Mouse (Mus musculus) ES-Bruce4 (cell line): ENCODE data around the gene Smagp. TPM values are rescaled to one million over a fixed set of nuclear protein-coding genes. Genes with fewer than 3 reads are reported as not detected.

ENCODE experiments used
- H3K27ac ChIP-seq: 2 replicates; pipeline ENCODE4 v1.5.1; 2012; ENCODE audit warnings: low read length, inconsistent platforms; ENCODE audit not compliant: insufficient read depth
- H3K27me3 ChIP-seq: 2 replicates; pipeline ENCODE4 v1.6.1; 2012; ENCODE audit warnings: mild to moderate bottlenecking, low read length, inconsistent platforms; ENCODE audit not compliant: control insufficient read depth, poor library complexity, insufficient read depth, severe bottlenecking
- H3K36me3 ChIP-seq: 2 replicates; pipeline ENCODE4 v1.6.1; 2012; ENCODE audit warnings: inconsistent platforms, mild to moderate bottlenecking, low read length, moderate library complexity; ENCODE audit not compliant: control insufficient read depth, poor library complexity, insufficient read depth, severe bottlenecking
- H3K4me1 ChIP-seq: one replicate; pipeline ENCODE4 v1.8.1; 2011; ENCODE audit warnings: low read length; ENCODE audit not compliant: control insufficient read depth, insufficient read depth
- H3K4me3 ChIP-seq: 2 replicates; pipeline ENCODE4 v1.5.1; 2011; ENCODE audit warnings: low read depth, mild to moderate bottlenecking, low read length
- H3K9ac ChIP-seq: 2 replicates; pipeline ENCODE4 v1.6.1; 2012; ENCODE audit warnings: low read depth, mild to moderate bottlenecking, inconsistent platforms; ENCODE audit not compliant: poor library complexity, severe bottlenecking
- H3K9me3 ChIP-seq: replicated peaks from 2 replicates; pipeline ENCODE4 v1.6.1; 2012; ENCODE audit warnings: mild to moderate bottlenecking, low read length, inconsistent platforms; ENCODE audit not compliant: control insufficient read depth, poor library complexity, insufficient read depth, severe bottlenecking
- CTCF ChIP-seq: IDR thresholded peaks from one replicate; pipeline ENCODE4 v1.8.1; 2011; ENCODE audit warnings: low read depth, low read length
- EP300 ChIP-seq: IDR thresholded peaks from 2 replicates; pipeline ENCODE4 v1.6.1; 2011; ENCODE audit warnings: low read depth, low read length; ENCODE audit not compliant: insufficient read depth
- POLR2A ChIP-seq: IDR thresholded peaks from one replicate; pipeline ENCODE4 v1.8.1; 2011; ENCODE audit warnings: low read length; ENCODE audit not compliant: insufficient read depth
- polyA plus RNA-seq: library from polyadenylated mRNA; stranded (reverse); fragments of >200 nt; gene quantifications from 2 replicates; pipeline ENCODE4 v1.2.4, GENCODE M21; 2011; ENCODE audit warnings: low read depth; ENCODE audit not compliant: missing spikeins, insufficient read depth, insufficient read length

The Smagp gene
- 36.6 and 45.6 TPM in 2 replicates for polyA plus RNA-seq

GRCm38 (mm10) chr15:100636700-100637501, at the start of gene Smagp:
Gene Smagp (minus strand): TSS chr15:100636940.
- H3K4me1 ChIP-seq = peaks cover 10% of the 10 kb centered on the region
- peak within 1 kb of the TSS; percentile 60 for H3K27ac ChIP-seq
- TF ChIP-seq EP300 (no peak), POLR2A (no peak), CTCF (no peak)

GRCm38 (mm10) chr15:100686434-100686833, 49.7 kb upstream of the Smagp start:
- Histone ChIP-seq H3K4me1 (no peaks in the 10 kb centered on the region), H3K36me3 (no peaks in the 10 kb centered on the region), H3K27me3 (no peaks in the 10 kb centered on the region), H3K27ac (no peak overlapping the region), H3K4me3 (no peak overlapping the region), H3K9ac (no peak overlapping the region), H3K9me3 (peaks cover 10% of the 10 kb centered on the region)
- TF ChIP-seq CTCF (no peak), EP300 (no peak), POLR2A (no peak)

More at GRCm38 (mm10) chr15:100636700-100637501, at the start of gene Smagp:
- Histone ChIP-seq H3K4me3 (peak within 1 kb of the TSS; percentile 67), H3K36me3 (no peaks in the 10 kb centered on the region), H3K27me3 (no peaks in the 10 kb centered on the region), H3K9ac (peak within 1 kb of the TSS; percentile 94), H3K9me3 (no peaks in the 10 kb centered on the region)

- TF ChIP-seq EP300 = no peak
- TF ChIP-seq POLR2A = no peak
- TF ChIP-seq CTCF = no peak
- Histone ChIP-seq H3K9me3 (peaks cover 8% of the 10 kb centered on the region), H3K4me1 (no peaks in the 10 kb centered on the region)
Observed at GRCm38 (mm10) chr15:100685849-100686248, 49.1 kb upstream of the Smagp start.

GRCm38 (mm10) chr15:100685255-100685654, 48.5 kb upstream of the Smagp start:
- Histone ChIP-seq H3K36me3 (no peaks in the 10 kb centered on the region), H3K4me3 (peak overlapping the region; percentile 46)
- TF ChIP-seq EP300 (no peak), CTCF (no peak), POLR2A (no peak)

More at GRCm38 (mm10) chr15:100685849-100686248, 49.1 kb upstream of the Smagp start:
- Histone ChIP-seq H3K36me3 (no peaks in the 10 kb centered on the region), H3K9ac (no peak overlapping the region), H3K4me3 (no peak overlapping the region), H3K27ac (no peak overlapping the region), H3K27me3 (no peaks in the 10 kb centered on the region)

GRCm38 (mm10) chr15:100684450-100684849, 47.7 kb upstream of the Smagp start:
- no peaks in the 10 kb centered on the region for H3K4me1 ChIP-seq
- no peaks in the 10 kb centered on the region for H3K36me3 ChIP-seq
- no peak overlapping the region for H3K9ac ChIP-seq
- TF ChIP-seq EP300 = no peak
- no peak for TF ChIP-seq POLR2A
- TF ChIP-seq CTCF = no peak
- H3K27ac ChIP-seq = no peak overlapping the region
- no peaks in the 10 kb centered on the region for H3K27me3 ChIP-seq
- no peaks in the 10 kb centered on the region for H3K9me3 ChIP-seq
- peak overlapping the region; percentile 46 for H3K4me3 ChIP-seq

More at GRCm38 (mm10) chr15:100685255-100685654, 48.5 kb upstream of the Smagp start:
- Histone ChIP-seq H3K4me1 (no peaks in the 10 kb centered on the region), H3K9ac (no peak overlapping the region), H3K9me3 (peaks cover 3% of the 10 kb centered on the region), H3K27ac (no peak overlapping the region), H3K27me3 (no peaks in the 10 kb centered on the region)

GRCm38 (mm10) chr15:100683041-100683440, 46.3 kb upstream of the Smagp start:
- no peak overlapping the region for H3K4me3 ChIP-seq
- H3K27me3 ChIP-seq = no peaks in the 10 kb centered on the region
- H3K36me3 ChIP-seq = no peaks in the 10 kb centered on the region
- no peaks in the 10 kb centered on the region for H3K4me1 ChIP-seq
- H3K27ac ChIP-seq = no peak overlapping the region
- no peaks in the 10 kb centered on the region for H3K9me3 ChIP-seq
- TF ChIP-seq EP300 (no peak), CTCF (peak; percentile 64)
- no peak overlapping the region for H3K9ac ChIP-seq
